In genomic region chr6:38380764-38381128, GRCm38 (mm10) we compare ENCODE assay signal across 8 mouse cellular contexts. TPM values are rescaled to one million over a fixed set of nuclear protein-coding genes. Genes with fewer than 3 reads are reported as not detected.
DNase-seq lines count a peak whose midpoint lies in the region; ATAC-seq and TF ChIP-seq lines count a peak whose summit lies in the region.

No protein-coding gene starts in this region.

- no peak for ATAC-seq in kidney, embryonic 16.5 days (ENCODE audit: low FRiP score, low TSS enrichment)
- ATAC-seq in hindbrain, embryonic 14.5 days (ENCODE audit: low FRiP score) = 0 out of 2 replicates have a peak, but pooled peaks have one; percentile 19
- ATAC-seq in midbrain, embryonic 15.5 days (replicated peaks) = peak; percentile 13; the same call in 1 of the 2 replicates
- no peak for ATAC-seq in megakaryocyte progenitor cell, adult 5-6 weeks (replicated peaks; ENCODE audit: poor library complexity)

- WGBS in kidney, embryonic 16.5 days = 3% methylated on average over 4 of the region's 4 CpGs
- WGBS in hindbrain, embryonic 14.5 days = 2% methylated on average over 4 of the region's 4 CpGs
- WGBS in midbrain, embryonic 15.5 days = 2% methylated on average over 4 of the region's 4 CpGs

- H3K36me3 ChIP-seq in kidney, embryonic 16.5 days (ENCODE audit: insufficient read depth, low read length) = peaks cover 6% of the 10 kb centered on the region; the same call in 1 of the 2 replicates
- peaks cover 8% of the 10 kb centered on the region; the same call in 1 of the 2 replicates for H3K36me3 ChIP-seq in hindbrain, embryonic 14.5 days (replicated peaks; ENCODE audit: control insufficient read depth, insufficient read depth)
- H3K36me3 ChIP-seq in midbrain, embryonic 15.5 days (replicated peaks) = peaks cover 4% of the 10 kb centered on the region; the same call in 1 of the 2 replicates

- no peaks in the 10 kb centered on the region for H3K9me3 ChIP-seq in kidney, embryonic 16.5 days (ENCODE audit: low read length)
- H3K9me3 ChIP-seq in hindbrain, embryonic 14.5 days (ENCODE audit: control insufficient read depth, low read length) = no peaks in the 10 kb centered on the region
- H3K9me3 ChIP-seq in midbrain, embryonic 15.5 days = no peaks in the 10 kb centered on the region

- H3K4me2 ChIP-seq in kidney, embryonic 16.5 days (replicated peaks; ENCODE audit: low read depth, low read length) = peak overlapping the region; percentile 83
- peak overlapping the region; percentile 66 for H3K4me2 ChIP-seq in hindbrain, embryonic 14.5 days (replicated peaks)
- H3K4me2 ChIP-seq in midbrain, embryonic 15.5 days = peak overlapping the region; percentile 77

- peak overlapping the region; percentile 82 for H3K9ac ChIP-seq in kidney, embryonic 16.5 days (replicated peaks; ENCODE audit: low read length)
- H3K9ac ChIP-seq in hindbrain, embryonic 14.5 days = peak overlapping the region; percentile 52
- peak overlapping the region; percentile 70 for H3K9ac ChIP-seq in midbrain, embryonic 15.5 days

- TF ChIP-seq POLR2A in cortical plate, adult 2 months (IDR thresholded peaks at IDR 0.05; ENCODE audit: extremely low read depth, insufficient read depth, low read length) = no peak

- no peak overlapping the region for H3K27ac ChIP-seq in kidney, embryonic 16.5 days (ENCODE audit: low read length)
- H3K27ac ChIP-seq in cortical plate, adult 2 months (ENCODE audit: insufficient read depth, low read length) = no peak overlapping the region
- peak overlapping the region; percentile 77 for H3K27ac ChIP-seq in hindbrain, embryonic 14.5 days
- H3K27ac ChIP-seq in midbrain, embryonic 15.5 days = peak overlapping the region; percentile 80

- no peaks in the 10 kb centered on the region for H3K27me3 ChIP-seq in kidney, embryonic 16.5 days (ENCODE audit: insufficient read depth, low read length)
- no peaks in the 10 kb centered on the region for H3K27me3 ChIP-seq in hindbrain, embryonic 14.5 days (ENCODE audit: control insufficient read depth, insufficient read depth, low read length)
- no peaks in the 10 kb centered on the region for H3K27me3 ChIP-seq in midbrain, embryonic 15.5 days (replicated peaks)

- no peak for TF ChIP-seq CTCF in cortical plate, adult 2 months (IDR thresholded peaks at IDR 0.05; ENCODE audit: extremely low read depth, insufficient read depth, low read length)

- peak overlapping the region; percentile 80 for H3K4me3 ChIP-seq in kidney, embryonic 16.5 days (ENCODE audit: low read length)
- H3K4me3 ChIP-seq in cortical plate, adult 2 months (ENCODE audit: insufficient read depth, low read length) = peak overlapping the region; percentile 53
- H3K4me3 ChIP-seq in hindbrain, embryonic 14.5 days (replicated peaks; ENCODE audit: low read length) = peak overlapping the region; percentile 57
- peak overlapping the region; percentile 84 for H3K4me3 ChIP-seq in midbrain, embryonic 15.5 days

- no peak for DNase-seq in kidney, postnatal 36 days
- no peak for DNase-seq in hindbrain, embryonic 14.5 days (ENCODE audit: low spot score)
- DNase-seq in left cerebral cortex, adult 18-20 months (ENCODE audit: low spot score in 2 of 2) = no peak
- no peak for DNase-seq in thymus, postnatal 4 days

- H3K4me1 ChIP-seq in kidney, embryonic 16.5 days (ENCODE audit: insufficient read depth, low read length) = peaks cover 10% of the 10 kb centered on the region
- no peaks in the 10 kb centered on the region for H3K4me1 ChIP-seq in cortical plate, adult 2 months (ENCODE audit: control insufficient read depth, insufficient read depth, low read length)
- H3K4me1 ChIP-seq in hindbrain, embryonic 14.5 days (replicated peaks; ENCODE audit: control insufficient read depth, insufficient read depth, low read length) = peaks cover 9% of the 10 kb centered on the region
- H3K4me1 ChIP-seq in midbrain, embryonic 15.5 days = peaks cover 16% of the 10 kb centered on the region

RNA-seq across cellular contexts. Expression of gene Ttc26, which starts 0.5 kb away (rescaled TPM):
- 7.9 and 9.8 TPM in 2 replicates for polyA plus RNA-seq in kidney, embryonic 16.5 days (2015; fragmentation: Nextera tagmentation; extraction: Ambion mirVana)
- polyA plus RNA-seq in cortical plate, adult 2 months (2012; rRNA removed) = 5.9 and 6.4 TPM in 2 replicates
- polyA plus RNA-seq in hindbrain, embryonic 14.5 days (2014; fragmentation: Nextera tagmentation; extraction: Ambion mirVana) = 4.1 and 5.9 TPM in 2 replicates
- polyA plus RNA-seq in midbrain, embryonic 15.5 days (2015; fragmentation: Nextera tagmentation; extraction: Ambion mirVana) = 7.5 and 7.6 TPM in 2 replicates
- total RNA-seq in left cerebral cortex, adult 18-20 months (2021) = 10 to 100 TPM; 10.6 to 11.9 TPM
- total RNA-seq in megakaryocyte progenitor cell, adult 5-6 weeks (2015) = 0.51 and 1.2 TPM in 2 replicates
- 2.5 TPM in 2 replicates for total RNA-seq in megakaryocyte progenitor cell, adult 5-6 weeks (2017)

RNA-seq across cellular contexts. Expression of gene Zc3hav1, which starts 26.3 kb away (rescaled TPM):
- 4.2 and 4.3 TPM in 2 replicates for polyA plus RNA-seq in kidney, embryonic 16.5 days (2015; fragmentation: Nextera tagmentation; extraction: Ambion mirVana)
- polyA plus RNA-seq in cortical plate, adult 2 months (2012; rRNA removed) = 3.3 and 3.5 TPM in 2 replicates
- polyA plus RNA-seq in hindbrain, embryonic 14.5 days (2014; fragmentation: Nextera tagmentation; extraction: Ambion mirVana) = 0.98 and 1.5 TPM in 2 replicates
- polyA plus RNA-seq in midbrain, embryonic 15.5 days (2015; fragmentation: Nextera tagmentation; extraction: Ambion mirVana) = 1.6 and 1.7 TPM in 2 replicates
- total RNA-seq in left cerebral cortex, adult 18-20 months (2021) = 1 to 10 TPM; 4.6 to 4.9 TPM
- 62.1 and 65.3 TPM in 2 replicates for total RNA-seq in megakaryocyte progenitor cell, adult 5-6 weeks (2015)
- total RNA-seq in megakaryocyte progenitor cell, adult 5-6 weeks (2017) = 47.0 and 54.7 TPM in 2 replicates

RNA-seq across cellular contexts. Expression of gene Ubn2, which starts 53.0 kb away (rescaled TPM):
- polyA plus RNA-seq in kidney, embryonic 16.5 days (2015; fragmentation: Nextera tagmentation; extraction: Ambion mirVana) = 11.5 and 12.3 TPM in 2 replicates
- 21.9 TPM in 2 replicates for polyA plus RNA-seq in cortical plate, adult 2 months (2012; rRNA removed)
- polyA plus RNA-seq in hindbrain, embryonic 14.5 days (2014; fragmentation: Nextera tagmentation; extraction: Ambion mirVana) = 16.3 and 21.3 TPM in 2 replicates
- 24.4 and 25.4 TPM in 2 replicates for polyA plus RNA-seq in midbrain, embryonic 15.5 days (2015; fragmentation: Nextera tagmentation; extraction: Ambion mirVana)
- 10 to 100 TPM; 55.2 to 55.9 TPM for total RNA-seq in left cerebral cortex, adult 18-20 months (2021)
- 34.8 and 44.5 TPM in 2 replicates for total RNA-seq in megakaryocyte progenitor cell, adult 5-6 weeks (2015)
- total RNA-seq in megakaryocyte progenitor cell, adult 5-6 weeks (2017) = 13.5 and 20.6 TPM in 2 replicates

Comparison
In these comparisons a context has a peak if more than half of its experiments do, and no peak if none do; other contexts are left out.
1. ATAC-seq: peak in hindbrain, embryonic 14.5 days (single experiment) and midbrain, embryonic 15.5 days (single experiment); none in kidney, embryonic 16.5 days (single experiment) and megakaryocyte progenitor cell, adult 5-6 weeks (single experiment).
2. H3K27ac ChIP-seq: peak in hindbrain, embryonic 14.5 days (single experiment) and midbrain, embryonic 15.5 days (single experiment); none in kidney, embryonic 16.5 days (single experiment) and cortical plate, adult 2 months (single experiment).
3. Peak in every context shown above with its lines, with median percentiles within 50 percentile points of each other: H3K4me2 ChIP-seq, H3K4me3 ChIP-seq and H3K9ac ChIP-seq.